Comparison of ENCODE assay signal across 20 mouse cellular contexts in genomic region chr4:148428544-148428943, GRCm38 (mm10). TPM values are rescaled to one million over a fixed set of nuclear protein-coding genes. Genes with fewer than 3 reads are reported as not detected.
DNase-seq lines count a peak whose midpoint lies in the region; ATAC-seq lines count a peak whose summit lies in the region.
"Had no signal": no experiment of that assay in that cellular context is flagged by ENCODE, and none has a peak within 500 bp of the region (broad histone marks: within the 10 kb centered on the region; RNA-seq: fewer than 3 reads in every experiment).

No protein-coding gene starts in this region.

- no peak overlapping the region for H3K9ac ChIP-seq in liver, embryonic 11.5 days (ENCODE audit: low read depth, low read length)
- no peak overlapping the region for H3K9ac ChIP-seq in midbrain, embryonic 16.5 days (ENCODE audit: low read depth, low read length)
- H3K9ac ChIP-seq in midbrain, embryonic 13.5 days (replicated peaks) = no peak overlapping the region; the same call in 1 of the 2 replicates
- no peak overlapping the region for H3K9ac ChIP-seq in liver, embryonic 15.5 days

- no peaks in the 10 kb centered on the region for H3K9me3 ChIP-seq in liver, embryonic 11.5 days (ENCODE audit: control insufficient read depth, low read length)
- no peaks in the 10 kb centered on the region for H3K9me3 ChIP-seq in midbrain, embryonic 16.5 days (replicated peaks; ENCODE audit: control insufficient read depth, low read length, poor library complexity, severe bottlenecking)
- no peaks in the 10 kb centered on the region for H3K9me3 ChIP-seq in midbrain, embryonic 13.5 days
- no peaks in the 10 kb centered on the region for H3K9me3 ChIP-seq in liver, embryonic 15.5 days (replicated peaks)
- H3K9me3 ChIP-seq: embryonic facial prominence, embryonic 10.5 days; forebrain, embryonic 10.5 days; heart, embryonic 10.5 days; hindbrain, embryonic 13.5 days had no signal

- no peak overlapping the region for H3K4me3 ChIP-seq in liver, embryonic 11.5 days (ENCODE audit: low read depth, low read length)
- no peak overlapping the region for H3K4me3 ChIP-seq in midbrain, embryonic 16.5 days (ENCODE audit: low read depth, low read length)
- H3K4me3 ChIP-seq in midbrain, embryonic 13.5 days (replicated peaks) = no peak overlapping the region
- no peak overlapping the region for H3K4me3 ChIP-seq in liver, embryonic 15.5 days (replicated peaks)
- H3K4me3 ChIP-seq: embryonic facial prominence, embryonic 10.5 days; erythroblast, embryonic 14.5 days; forebrain, embryonic 10.5 days; heart, embryonic 10.5 days; hindbrain, embryonic 13.5 days had no signal

- H3K27ac ChIP-seq in liver, embryonic 11.5 days (ENCODE audit: low read depth, low read length) = no peak overlapping the region
- H3K27ac ChIP-seq in midbrain, embryonic 16.5 days (ENCODE audit: low read length) = peak overlapping the region; percentile 33; the same call in 1 of the 2 replicates
- H3K27ac ChIP-seq in midbrain, embryonic 13.5 days = no peak overlapping the region
- H3K27ac ChIP-seq in liver, embryonic 15.5 days (replicated peaks) = no peak overlapping the region
- H3K27ac ChIP-seq: embryonic facial prominence, embryonic 10.5 days; forebrain, embryonic 10.5 days; heart, embryonic 10.5 days; hindbrain, embryonic 13.5 days had no signal

- no peaks in the 10 kb centered on the region for H3K27me3 ChIP-seq in liver, embryonic 11.5 days (replicated peaks; ENCODE audit: control insufficient read depth, insufficient read depth, low read length)
- H3K27me3 ChIP-seq in midbrain, embryonic 16.5 days (ENCODE audit: control insufficient read depth, insufficient read depth, low read depth, low read length) = no peaks in the 10 kb centered on the region
- no peaks in the 10 kb centered on the region for H3K27me3 ChIP-seq in midbrain, embryonic 13.5 days
- H3K27me3 ChIP-seq in liver, embryonic 15.5 days = no peaks in the 10 kb centered on the region
- H3K27me3 ChIP-seq: hindbrain, embryonic 13.5 days had no signal

- WGBS in liver, embryonic 11.5 days = 62% methylated on average over 5 of the region's 5 CpGs
- 79% methylated on average over 5 of the region's 5 CpGs for WGBS in midbrain, embryonic 16.5 days
- 80% methylated on average over 5 of the region's 5 CpGs for WGBS in midbrain, embryonic 13.5 days
- WGBS in liver, embryonic 15.5 days (ENCODE audit: insufficient replicate concordance) = 36% methylated on average over 5 of the region's 5 CpGs

- no peak overlapping the region for H3K4me2 ChIP-seq in liver, embryonic 11.5 days
- no peak overlapping the region for H3K4me2 ChIP-seq in midbrain, embryonic 16.5 days (ENCODE audit: low read length)
- H3K4me2 ChIP-seq in midbrain, embryonic 13.5 days (replicated peaks) = no peak overlapping the region
- no peak overlapping the region for H3K4me2 ChIP-seq in liver, embryonic 15.5 days
- H3K4me2 ChIP-seq: hindbrain, embryonic 13.5 days had no signal

- no peak for DNase-seq in liver, embryonic 11.5 days (ENCODE audit: low spot score)
- no peak for DNase-seq in liver
- no peak for DNase-seq in layer of hippocampus, postnatal 25 days (ENCODE audit: extremely low spot score in 1 of 2, low spot score in 1 of 2)
- DNase-seq: adrenal gland, postnatal 25 days; cerebellum, adult 2 months; cerebellum, postnatal 10 days; gastrocnemius, postnatal 36 days; heart, adult 11 months; heart, postnatal 10 days; heart, postnatal 4 days had no signal

- H3K4me1 ChIP-seq in liver, embryonic 11.5 days (replicated peaks; ENCODE audit: control insufficient read depth, insufficient read depth, low read length) = peaks cover 7% of the 10 kb centered on the region
- H3K4me1 ChIP-seq in midbrain, embryonic 16.5 days (ENCODE audit: control insufficient read depth, insufficient read depth, low read length) = peaks cover 10% of the 10 kb centered on the region
- H3K4me1 ChIP-seq in midbrain, embryonic 13.5 days (replicated peaks) = peaks cover 36% of the 10 kb centered on the region
- H3K4me1 ChIP-seq in liver, embryonic 15.5 days (replicated peaks) = peaks cover 24% of the 10 kb centered on the region

- no peaks in the 10 kb centered on the region; the same call in 1 of the 2 replicates for H3K36me3 ChIP-seq in liver, embryonic 11.5 days (ENCODE audit: control insufficient read depth, insufficient read depth, low read length)
- H3K36me3 ChIP-seq in midbrain, embryonic 16.5 days (ENCODE audit: control insufficient read depth, insufficient read depth, low read length) = no peaks in the 10 kb centered on the region
- H3K36me3 ChIP-seq in midbrain, embryonic 13.5 days = 0 out of 2 replicates have a peak, but pooled peaks cover 3% of the 10 kb centered on the region
- 0 out of 2 replicates have a peak, but pooled peaks cover 6% of the 10 kb centered on the region for H3K36me3 ChIP-seq in liver, embryonic 15.5 days (replicated peaks)

- peak; percentile 46; the same call in 1 of the 2 replicates for ATAC-seq in liver, embryonic 11.5 days (replicated peaks; ENCODE audit: low FRiP score)
- ATAC-seq in midbrain, embryonic 16.5 days = no peak
- no peak for ATAC-seq in midbrain, embryonic 13.5 days
- ATAC-seq in liver, embryonic 15.5 days (ENCODE audit: insufficient read depth) = peak; percentile 32
- ATAC-seq in megakaryocyte-erythroid progenitor cell, adult 5-6 weeks (replicated peaks; ENCODE audit: low FRiP score, low TSS enrichment, poor library complexity, severe bottlenecking) = peak; percentile 80
- no peak for ATAC-seq in erythroblast, adult 5-6 weeks (replicated peaks; ENCODE audit: low FRiP score, poor library complexity, severe bottlenecking)

RNA-seq across cellular contexts. Expression of gene Ubiad1, which starts 16.0 kb away (rescaled TPM):
- 21.5 and 23.1 TPM in 2 replicates for polyA plus RNA-seq in liver, embryonic 11.5 days (2014; fragmentation: Nextera tagmentation; extraction: Ambion mirVana)
- 19.8 and 20.5 TPM in 2 replicates for polyA plus RNA-seq in midbrain, embryonic 16.5 days (2015; fragmentation: Nextera tagmentation; extraction: Ambion mirVana)
- 20.5 and 22.2 TPM in 2 replicates for polyA plus RNA-seq in midbrain, embryonic 13.5 days (2015; fragmentation: Nextera tagmentation; extraction: Ambion mirVana)
- 11.6 and 12.6 TPM in 2 replicates for polyA plus RNA-seq in liver, embryonic 15.5 days (2015; fragmentation: Nextera tagmentation; extraction: Ambion mirVana)
- total RNA-seq in megakaryocyte-erythroid progenitor cell, adult 5-6 weeks (2014; fragmentation: Nextera tagmentation) = 14.9 and 21.7 TPM in 2 replicates
- total RNA-seq in megakaryocyte-erythroid progenitor cell, adult 5-6 weeks (2017) = 10.1 and 12.9 TPM in 2 replicates
- total RNA-seq in layer of hippocampus, postnatal 25 days (2021) = 10 to 100 TPM in 1 of 2 experiments, 1 to 10 TPM in 1; 9.1 to 10.0 TPM
- total RNA-seq in erythroblast, adult 5-6 weeks (2015; ENCODE audit: low replicate concordance) = 0.77 and 2.3 TPM in 2 replicates
- 1.3 and 4.9 TPM in 2 replicates for total RNA-seq in erythroblast, adult 5-6 weeks (2017; ENCODE audit: low replicate concordance)

RNA-seq across cellular contexts. Expression of gene Mtor, which starts 19.9 kb away (rescaled TPM):
- polyA plus RNA-seq in liver, embryonic 11.5 days (2014; fragmentation: Nextera tagmentation; extraction: Ambion mirVana) = 20.4 and 22.9 TPM in 2 replicates
- 23.0 and 24.4 TPM in 2 replicates for polyA plus RNA-seq in midbrain, embryonic 16.5 days (2015; fragmentation: Nextera tagmentation; extraction: Ambion mirVana)
- polyA plus RNA-seq in midbrain, embryonic 13.5 days (2015; fragmentation: Nextera tagmentation; extraction: Ambion mirVana) = 25.9 and 27.3 TPM in 2 replicates
- 8.7 and 10.3 TPM in 2 replicates for polyA plus RNA-seq in liver, embryonic 15.5 days (2015; fragmentation: Nextera tagmentation; extraction: Ambion mirVana)
- 26.5 and 27.9 TPM in 2 replicates for total RNA-seq in megakaryocyte-erythroid progenitor cell, adult 5-6 weeks (2014; fragmentation: Nextera tagmentation)
- total RNA-seq in megakaryocyte-erythroid progenitor cell, adult 5-6 weeks (2017) = 9.1 and 12.2 TPM in 2 replicates
- total RNA-seq in layer of hippocampus, postnatal 25 days (2021) = 10 to 100 TPM; 86.0 to 86.2 TPM
- 4.6 and 5.4 TPM in 2 replicates for total RNA-seq in erythroblast, adult 5-6 weeks (2015; ENCODE audit: low replicate concordance)
- 5.2 and 7.8 TPM in 2 replicates for total RNA-seq in erythroblast, adult 5-6 weeks (2017; ENCODE audit: low replicate concordance)

Comparison
In these comparisons a context has a peak if more than half of its experiments do, and no peak if none do; other contexts are left out.
1. ATAC-seq: peak in liver, embryonic 11.5 days (single experiment), liver, embryonic 15.5 days (single experiment) and megakaryocyte-erythroid progenitor cell, adult 5-6 weeks (single experiment); none in midbrain, embryonic 16.5 days (single experiment), midbrain, embryonic 13.5 days (single experiment) and erythroblast, adult 5-6 weeks (single experiment).